Mouse (Mus musculus): ENCODE data around the gene Tsr3. TPM values are rescaled to one million over a fixed set of nuclear protein-coding genes. Genes with fewer than 3 reads are reported as not detected.
A peak's percentile ranks its signal among the peaks of the same experiment; 100 is the strongest.

Gene Tsr3
- total and polyA plus RNA-seq, 2 experiments from 2014 or later: 62.0 to 70.0 TPM

DNA sequence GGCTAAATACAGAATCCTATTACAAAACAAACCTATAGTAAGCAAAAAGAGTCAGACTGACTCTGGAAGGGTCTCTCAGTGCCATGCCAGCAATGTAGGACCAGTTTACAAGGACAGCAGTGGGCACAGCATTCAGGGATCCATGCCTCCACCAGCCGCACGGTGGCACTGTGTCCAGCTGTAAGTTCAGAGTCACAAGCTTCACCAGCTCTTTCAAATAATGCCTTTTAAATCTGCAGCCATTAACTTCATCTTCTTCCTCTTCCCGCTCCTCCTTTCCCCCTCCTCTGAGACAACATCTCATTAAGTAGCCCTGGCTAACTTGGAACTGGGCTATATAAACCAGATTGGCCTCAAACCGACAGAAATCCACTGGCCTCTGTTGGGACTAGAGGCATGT, 48.9 kb downstream of the Tsr3 start:
- Histone ChIP-seq H3K9me3 (ENCODE audit: low read length) (no peaks in the 10 kb centered on the region), H3K4me2 (ENCODE audit: low read depth) (no peak overlapping the region), H3K27ac (ENCODE audit: low read depth, low read length) (no peak overlapping the region), H3K9ac (no peak overlapping the region), H3K4me1 (ENCODE audit: insufficient read depth) (no peaks in the 10 kb centered on the region), H3K4me3 (ENCODE audit: low read depth, low read length) (no peak overlapping the region), H3K36me3 (ENCODE audit: insufficient read depth) (no peaks in the 10 kb centered on the region), H3K27me3 (ENCODE audit: insufficient read depth, low read length) (no peaks in the 10 kb centered on the region)
- 31% methylated on average over 4 of the region's 4 CpGs for WGBS
- TF ChIP-seq CTCF (IDR thresholded peaks at IDR 0.05; ENCODE audit: low read depth): peak; percentile 78
- ATAC-seq: 0 out of 2 replicates have a peak, but pooled peaks have one; percentile 55
- DNase-seq: peak; percentile 58

DNA sequence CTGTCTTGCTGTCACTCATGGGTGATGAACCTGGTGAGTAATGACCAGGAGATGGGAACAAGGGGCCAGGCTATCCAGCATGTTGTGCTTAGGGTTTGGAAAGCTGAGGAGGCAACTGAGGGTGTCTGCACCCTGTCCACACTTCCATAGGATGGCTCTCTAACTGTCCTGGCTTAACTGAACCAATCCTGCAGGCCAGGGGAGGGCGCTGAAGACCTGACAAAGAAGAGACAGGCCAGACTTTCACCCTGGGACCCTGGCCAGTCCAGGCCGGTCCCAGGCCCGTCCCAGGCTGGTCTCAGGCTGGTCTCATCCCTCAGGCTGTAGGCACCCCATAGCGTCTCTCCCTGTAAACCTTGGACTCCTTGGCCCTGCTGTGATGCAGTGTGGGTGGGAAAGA, 50.4 kb downstream of the Tsr3 start:
- Histone ChIP-seq H3K4me1 (ENCODE audit: insufficient read depth) (no peaks in the 10 kb centered on the region), H3K27ac (ENCODE audit: low read depth, low read length) (no peak overlapping the region), H3K36me3 (ENCODE audit: insufficient read depth) (no peaks in the 10 kb centered on the region), H3K4me2 (ENCODE audit: low read depth) (no peak overlapping the region), H3K9ac (no peak overlapping the region), H3K9me3 (ENCODE audit: low read length) (no peaks in the 10 kb centered on the region), H3K27me3 (ENCODE audit: insufficient read depth, low read length) (no peaks in the 10 kb centered on the region), H3K4me3 (ENCODE audit: low read depth, low read length) (no peak overlapping the region)
- DNase-seq: no peak
- no peak for ATAC-seq
- WGBS: 25% methylated on average over 4 of the region's 4 CpGs
- no peak for TF ChIP-seq CTCF (IDR thresholded peaks at IDR 0.05; ENCODE audit: low read depth)

Small RNA genes lying within 50 kb of the gene (microRNA-seq; reads per million reads assigned to microRNA genes)
- 17.8 to 44.5 reads per million in 2 experiments for gene Mir3547

Other genes starting within 250 kb of the Tsr3 start
- 16.2 and 21.5 TPM in 2 replicates for gene Cramp1l, start 224.4 kb upstream of the Tsr3 start, total RNA-seq (2014; rRNA removed)
- gene Cramp1l, start 224.4 kb upstream of the Tsr3 start, polyA plus RNA-seq (2015; fragmentation: Nextera tagmentation; extraction: Ambion mirVana): 1.9 and 2.9 TPM in 2 replicates
- gene Ift140, start 224.1 kb upstream of the Tsr3 start, total RNA-seq (2014; rRNA removed): 31.8 and 37.7 TPM in 2 replicates
- gene Ift140, start 224.1 kb upstream of the Tsr3 start, polyA plus RNA-seq (2015; fragmentation: Nextera tagmentation; extraction: Ambion mirVana): 11.6 and 15.2 TPM in 2 replicates
- 9.0 and 11.9 TPM in 2 replicates for gene Tmem204, start 156.6 kb upstream of the Tsr3 start, total RNA-seq (2014; rRNA removed)
- gene Tmem204, start 156.6 kb upstream of the Tsr3 start, polyA plus RNA-seq (2015; fragmentation: Nextera tagmentation; extraction: Ambion mirVana): 10.3 and 10.6 TPM in 2 replicates
- gene Telo2, start 124.2 kb upstream of the Tsr3 start, total RNA-seq (2014; rRNA removed): 51.9 and 92.2 TPM in 2 replicates
- gene Telo2, start 124.2 kb upstream of the Tsr3 start, polyA plus RNA-seq (2015; fragmentation: Nextera tagmentation; extraction: Ambion mirVana): 32.4 and 35.6 TPM in 2 replicates
- gene Ptx4, start 119.4 kb upstream of the Tsr3 start, total RNA-seq (2014; rRNA removed): 1.2 TPM in 1 of 2 replicates, not detected in the other
- gene Ptx4, start 119.4 kb upstream of the Tsr3 start, polyA plus RNA-seq (2015; fragmentation: Nextera tagmentation; extraction: Ambion mirVana): 0.20 and 0.54 TPM in 2 replicates
- gene Clcn7, start 106.8 kb upstream of the Tsr3 start, total RNA-seq (2014; rRNA removed): 29.2 and 33.1 TPM in 2 replicates
- 14.8 and 19.0 TPM in 2 replicates for gene Clcn7, start 106.8 kb upstream of the Tsr3 start, polyA plus RNA-seq (2015; fragmentation: Nextera tagmentation; extraction: Ambion mirVana)
- gene Ccdc154, start 77.7 kb upstream of the Tsr3 start, total RNA-seq (2014; rRNA removed): 0.05 TPM in 1 of 2 replicates, not detected in the other
- not detected in 2 replicates for gene Ccdc154, start 77.7 kb upstream of the Tsr3 start, polyA plus RNA-seq (2015; fragmentation: Nextera tagmentation; extraction: Ambion mirVana)
- gene Gm38655, start 64.7 kb upstream of the Tsr3 start, total RNA-seq (2014; rRNA removed): not detected in 2 replicates
- gene Gm38655, start 64.7 kb upstream of the Tsr3 start, polyA plus RNA-seq (2015; fragmentation: Nextera tagmentation; extraction: Ambion mirVana): not detected in 2 replicates
- 23.7 and 24.2 TPM in 2 replicates for gene BC003965, start 55.6 kb upstream of the Tsr3 start, total RNA-seq (2014; rRNA removed)
- 30.8 and 32.8 TPM in 2 replicates for gene BC003965, start 55.6 kb upstream of the Tsr3 start, polyA plus RNA-seq (2015; fragmentation: Nextera tagmentation; extraction: Ambion mirVana)
- 21.6 and 22.8 TPM in 2 replicates for gene Unkl, start 51.8 kb upstream of the Tsr3 start, total RNA-seq (2014; rRNA removed)
- 7.6 and 11.6 TPM in 2 replicates for gene Unkl, start 51.8 kb upstream of the Tsr3 start, polyA plus RNA-seq (2015; fragmentation: Nextera tagmentation; extraction: Ambion mirVana)
- gene Gnptg, start within 50 bp of the Tsr3 start, total RNA-seq (2014; rRNA removed): 91.3 and 109 TPM in 2 replicates
- gene Gnptg, start within 50 bp of the Tsr3 start, polyA plus RNA-seq (2015; fragmentation: Nextera tagmentation; extraction: Ambion mirVana): 119 and 121 TPM in 2 replicates
- gene Baiap3, start 16.2 kb downstream of the Tsr3 start, total RNA-seq (2014; rRNA removed): 30.2 and 70.8 TPM in 2 replicates
- gene Baiap3, start 16.2 kb downstream of the Tsr3 start, polyA plus RNA-seq (2015; fragmentation: Nextera tagmentation; extraction: Ambion mirVana): 8.2 and 16.2 TPM in 2 replicates
- gene Ube2i, start 34.5 kb downstream of the Tsr3 start, total RNA-seq (2014; rRNA removed): 508 and 550 TPM in 2 replicates
- 439 and 486 TPM in 2 replicates for gene Ube2i, start 34.5 kb downstream of the Tsr3 start, polyA plus RNA-seq (2015; fragmentation: Nextera tagmentation; extraction: Ambion mirVana)
- not detected in 2 replicates for gene Prss34, start 58.2 kb downstream of the Tsr3 start, total RNA-seq (2014; rRNA removed)
- not detected in 2 replicates for gene Prss34, start 58.2 kb downstream of the Tsr3 start, polyA plus RNA-seq (2015; fragmentation: Nextera tagmentation; extraction: Ambion mirVana)
- not detected in 2 replicates for gene Prss28, start 68.5 kb downstream of the Tsr3 start, total RNA-seq (2014; rRNA removed)
- gene Prss28, start 68.5 kb downstream of the Tsr3 start, polyA plus RNA-seq (2015; fragmentation: Nextera tagmentation; extraction: Ambion mirVana): not detected in 2 replicates
- not detected in 2 replicates for gene Prss29, start 78.5 kb downstream of the Tsr3 start, total RNA-seq (2014; rRNA removed)
- not detected in 2 replicates for gene Prss29, start 78.5 kb downstream of the Tsr3 start, polyA plus RNA-seq (2015; fragmentation: Nextera tagmentation; extraction: Ambion mirVana)
- gene Tpsab1, start 105.4 kb downstream of the Tsr3 start, total RNA-seq (2014; rRNA removed): not detected in 2 replicates
- 0.13 TPM in 1 of 2 replicates, not detected in the other for gene Tpsab1, start 105.4 kb downstream of the Tsr3 start, polyA plus RNA-seq (2015; fragmentation: Nextera tagmentation; extraction: Ambion mirVana)
- 0.33 and 1.4 TPM in 2 replicates for gene Tpsb2, start 126.1 kb downstream of the Tsr3 start, total RNA-seq (2014; rRNA removed)
- 3.8 and 4.2 TPM in 2 replicates for gene Tpsb2, start 126.1 kb downstream of the Tsr3 start, polyA plus RNA-seq (2015; fragmentation: Nextera tagmentation; extraction: Ambion mirVana)
- gene Tpsg1, start 129.1 kb downstream of the Tsr3 start, total RNA-seq (2014; rRNA removed): not detected in 2 replicates
- 0.92 and 1.2 TPM in 2 replicates for gene Tpsg1, start 129.1 kb downstream of the Tsr3 start, polyA plus RNA-seq (2015; fragmentation: Nextera tagmentation; extraction: Ambion mirVana)
- 101 and 149 TPM in 2 replicates for gene Cacna1h, start 193.6 kb downstream of the Tsr3 start, total RNA-seq (2014; rRNA removed)
- gene Cacna1h, start 193.6 kb downstream of the Tsr3 start, polyA plus RNA-seq (2015; fragmentation: Nextera tagmentation; extraction: Ambion mirVana): 6.2 and 8.1 TPM in 2 replicates
- 3.3 and 4.8 TPM in 2 replicates for gene Tekt4, start 214.4 kb downstream of the Tsr3 start, total RNA-seq (2014; rRNA removed)
- 2.5 and 2.9 TPM in 2 replicates for gene Tekt4, start 214.4 kb downstream of the Tsr3 start, polyA plus RNA-seq (2015; fragmentation: Nextera tagmentation; extraction: Ambion mirVana)